Mouse (Mus musculus): Measurements from ENCODE around the gene Frmd6.

- TF ChIP-seq CTCF (IDR thresholded peaks at IDR 0.05; ENCODE audit: low read depth, low read length) (no peak), POLR2A (IDR thresholded peaks at IDR 0.05; ENCODE audit: borderline replicate concordance, low read depth, low read length) (no peak)
Observed at GRCm38 (mm10) chr12:70914387-70914786, 89.1 kb downstream of the Frmd6 start.

All from bone marrow macrophage, adult 2 months (primary cell).